Mouse (Mus musculus) layer of hippocampus, adult 2 months (tissue): Measurements from ENCODE around the gene Casp8ap2. TPM values are rescaled to one million over a fixed set of nuclear protein-coding genes. Genes with fewer than 3 reads are reported as not detected.

Experiments
- DNase-seq, 2 experiments: peaks; one replicate each; pipeline ENCODE4 v3.0.0; 2022; ENCODE audit warnings: low spot score in 2 of 2
- H3K27ac ChIP-seq: fragments of 200-600 bp; 2 replicates; pipeline ENCODE4 v1.8.1; 2022
- H3K4me3 ChIP-seq: fragments of 200-600 bp; 2 replicates; pipeline ENCODE4 v1.8.1; 2022; ENCODE audit warnings: mild to moderate bottlenecking
- CTCF ChIP-seq: fragments of 200-600 bp; conservative IDR thresholded peaks from 2 replicates; pipeline ENCODE4 v1.8.1; 2022; ENCODE audit warnings: antibody characterized with exemption, mild to moderate bottlenecking, moderate library complexity
- total RNA-seq, 2 experiments: library from RNA; stranded (reverse); gene quantifications; 2 replicates each; pipeline ENCODE4 v1.2.3; 2021

Casp8ap2 gene
- total RNA-seq, 2 experiments from 2014 or later, result 9.5 to 12.4 TPM

- Histone ChIP-seq H3K4me3 (no peak overlapping the region), H3K27ac (no peak overlapping the region)
- DNase-seq, result no peak
- no peak for TF ChIP-seq CTCF
Measured at GRCm38 (mm10) chr4:32587543-32587942, 27.7 kb upstream of the Casp8ap2 start.

DNA sequence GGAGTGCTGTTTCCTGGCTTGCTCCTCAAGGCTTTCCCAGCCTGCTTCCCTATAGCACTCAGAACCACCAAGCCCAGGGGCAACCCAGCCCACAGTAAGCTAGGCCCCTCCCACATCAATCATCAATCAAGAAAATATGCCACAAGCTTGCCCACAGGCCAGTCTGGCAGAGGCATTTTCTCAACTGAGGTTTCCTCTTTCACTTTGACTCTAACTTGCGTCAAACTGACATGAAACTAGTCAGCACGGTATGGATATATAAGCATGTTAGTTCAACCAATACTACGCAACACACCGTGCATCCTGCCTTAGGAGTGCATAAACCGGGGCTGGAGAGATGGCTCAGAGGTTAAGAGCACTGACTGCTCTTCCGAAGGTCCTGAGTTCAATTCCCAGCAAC lies 27.0 kb upstream of the Casp8ap2 start:
- no peak for DNase-seq
- TF ChIP-seq CTCF, result no peak
- no peak overlapping the region for H3K27ac ChIP-seq
- no peak overlapping the region for H3K4me3 ChIP-seq

DNA sequence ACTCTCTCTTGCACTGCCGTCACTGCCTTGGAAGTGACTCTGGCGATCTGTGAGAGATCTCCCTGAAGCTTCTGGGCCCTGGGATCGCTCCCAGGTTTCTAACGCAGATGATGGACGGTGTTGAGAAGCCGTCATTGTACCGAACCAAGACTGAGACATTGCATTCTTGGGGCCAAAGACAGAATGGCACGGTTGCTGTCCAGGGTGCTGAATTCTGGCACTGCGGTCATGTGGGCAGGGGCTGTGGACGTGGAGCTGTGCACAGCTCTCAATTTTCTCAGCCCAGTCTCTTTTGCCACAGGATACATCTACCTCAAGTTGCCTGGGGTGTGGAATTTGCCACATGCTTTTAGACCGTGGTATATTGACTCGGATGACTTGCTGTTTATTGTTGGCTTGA lies 14.1 kb upstream of the Casp8ap2 start:
- TF ChIP-seq CTCF, result no peak
- Histone ChIP-seq H3K4me3 (no peak overlapping the region), H3K27ac (no peak overlapping the region)
- DNase-seq, result no peak

DNA sequence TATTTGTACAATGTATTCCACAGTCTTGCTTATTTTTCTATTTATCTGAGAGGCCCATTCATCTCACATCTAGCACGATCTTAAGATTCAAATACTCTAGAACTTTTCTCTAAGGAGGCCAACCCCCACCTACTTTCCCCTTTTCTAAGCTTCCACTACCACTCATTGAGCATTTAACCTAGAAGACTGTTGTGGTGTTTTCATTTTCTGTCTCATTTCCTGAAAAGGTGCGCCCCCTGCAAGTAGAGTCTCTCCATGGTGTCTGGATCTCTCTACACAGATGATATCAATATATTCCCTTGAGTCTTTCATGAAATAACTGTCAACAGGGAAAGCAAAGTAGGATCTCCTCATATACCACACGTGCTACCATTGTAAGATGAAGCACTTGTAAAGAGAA lies 12.6 kb upstream of the Casp8ap2 start, which contains the start of gene Gja10:
Gene Gja10 (minus strand): TSS at position 101 of the 400 bp plus-strand sequence.
- Histone ChIP-seq H3K4me3 (no peak within 1 kb of the TSS), H3K27ac (no peak within 1 kb of the TSS)
- no peak for TF ChIP-seq CTCF
- DNase-seq, result no peak

- no peak overlapping the region for H3K27ac ChIP-seq
- no peak for DNase-seq
- no peak overlapping the region for H3K4me3 ChIP-seq
- no peak for TF ChIP-seq CTCF
Measured at GRCm38 (mm10) chr4:32621637-32622036, 6.4 kb downstream of the Casp8ap2 start.

- no peak for TF ChIP-seq CTCF
- H3K27ac ChIP-seq, result no peak overlapping the region
- no peak for DNase-seq
- no peak overlapping the region for H3K4me3 ChIP-seq
Measured at GRCm38 (mm10) chr4:32651669-32652068, 36.4 kb downstream of the Casp8ap2 start.

DNA sequence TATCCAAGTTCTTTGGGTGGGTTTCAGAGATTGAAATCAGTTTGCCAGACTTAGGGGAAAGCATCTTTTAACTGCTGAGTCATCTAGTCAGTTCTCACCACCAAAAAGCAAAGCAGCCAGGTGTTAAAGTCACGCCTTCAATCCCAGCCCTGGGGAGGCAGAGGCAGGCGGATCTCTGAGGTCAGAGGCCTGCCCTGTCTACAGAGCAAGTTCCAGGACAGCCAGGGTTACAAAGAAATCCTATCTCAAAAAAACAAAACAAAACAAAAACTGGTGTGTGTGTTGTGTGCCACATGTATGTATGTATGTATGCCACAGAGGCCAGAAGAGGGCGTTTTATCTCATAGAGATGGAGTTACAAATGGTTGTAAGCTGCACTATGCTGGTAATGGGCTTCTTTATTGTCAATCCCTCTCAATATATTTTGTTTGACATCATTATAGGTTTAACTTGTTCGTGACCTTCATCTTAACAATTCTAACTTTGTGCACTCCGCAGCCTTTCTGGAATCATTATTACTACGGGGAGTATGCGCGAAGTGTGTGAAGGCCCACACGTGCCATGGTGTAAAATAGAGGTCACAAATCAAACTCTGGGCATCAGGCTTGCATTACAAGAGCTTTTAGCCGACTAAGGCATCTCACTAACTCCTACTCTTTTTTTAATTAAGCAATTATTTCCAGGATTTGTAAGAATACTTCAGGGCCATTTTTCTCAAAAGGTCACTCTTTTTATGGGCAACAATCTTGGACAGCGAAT lies 41.1 kb downstream of the Casp8ap2 start:
- TF ChIP-seq CTCF, result no peak
- DNase-seq, result peak in 1 of 2 experiments; percentile 3
- peak overlapping the region; percentile 89 for H3K27ac ChIP-seq
- H3K4me3 ChIP-seq, result peak overlapping the region; percentile 90

DNA sequence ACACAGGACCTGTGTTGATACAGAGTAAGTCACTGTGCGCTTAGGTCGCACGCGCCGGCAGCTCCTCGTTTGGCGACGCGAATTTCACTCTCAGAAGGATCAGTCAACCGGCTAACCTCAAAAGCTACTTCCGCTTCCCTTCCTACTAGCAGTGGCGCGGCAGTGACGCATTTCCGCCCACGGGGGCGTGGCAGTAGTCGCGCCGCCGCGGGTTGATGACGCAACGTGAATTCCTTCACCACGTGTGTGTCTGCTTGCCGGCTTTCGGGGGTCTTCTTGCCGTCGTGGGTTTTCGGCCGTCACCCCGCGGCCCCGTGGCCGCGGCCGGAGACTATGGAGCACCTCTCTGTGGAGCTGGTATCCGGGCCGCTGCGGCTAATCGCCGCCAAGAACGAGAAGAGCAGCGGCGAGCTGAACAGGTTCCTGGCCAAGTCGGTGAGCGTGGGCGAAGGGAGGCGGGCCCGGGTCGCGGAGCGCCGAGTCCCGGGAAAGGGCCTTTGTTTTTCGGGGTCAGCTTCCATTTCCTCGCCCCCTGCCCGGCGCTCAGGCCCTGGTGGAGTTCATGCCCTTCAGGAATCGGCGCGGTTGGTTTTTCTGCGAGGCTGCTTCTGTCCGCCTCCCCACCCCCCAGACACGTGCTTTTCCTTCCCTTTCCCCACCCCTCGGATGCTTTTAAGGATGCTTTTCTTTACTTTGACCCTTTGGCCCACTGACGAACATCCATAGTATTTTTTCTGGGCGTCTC lies 41.8 kb downstream of the Casp8ap2 start, which contains the start of gene Mdn1:
Gene Mdn1 (plus strand): TSS at position 202 of the 745 bp plus-strand sequence.
- Histone ChIP-seq H3K4me3 (peak within 1 kb of the TSS; percentile 90), H3K27ac (peak within 1 kb of the TSS; percentile 89)
- no peak for TF ChIP-seq CTCF
- peak; percentile 96 to 98 for DNase-seq

DNA sequence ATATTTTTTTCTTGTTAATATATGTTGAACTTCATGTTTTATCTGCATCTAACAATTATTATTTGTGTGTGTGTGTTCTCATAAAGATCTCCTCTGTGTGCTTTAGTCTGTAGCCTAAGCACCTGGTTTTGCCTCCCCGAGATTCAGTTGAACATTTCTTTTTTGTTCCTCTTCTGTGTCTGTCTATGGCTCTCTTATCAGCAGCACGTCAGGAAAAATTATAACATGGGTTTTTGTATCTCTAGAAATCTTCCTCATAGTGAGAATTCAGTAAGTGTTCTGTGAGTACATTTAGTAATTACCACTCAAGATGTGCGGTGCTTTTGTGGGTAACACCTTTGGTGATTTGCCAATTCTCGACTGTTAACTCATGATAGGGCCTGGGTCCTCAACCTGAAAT lies 50.6 kb downstream of the Casp8ap2 start:
- Histone ChIP-seq H3K27ac (no peak overlapping the region), H3K4me3 (no peak overlapping the region)
- TF ChIP-seq CTCF, result no peak
- no peak for DNase-seq

DNA sequence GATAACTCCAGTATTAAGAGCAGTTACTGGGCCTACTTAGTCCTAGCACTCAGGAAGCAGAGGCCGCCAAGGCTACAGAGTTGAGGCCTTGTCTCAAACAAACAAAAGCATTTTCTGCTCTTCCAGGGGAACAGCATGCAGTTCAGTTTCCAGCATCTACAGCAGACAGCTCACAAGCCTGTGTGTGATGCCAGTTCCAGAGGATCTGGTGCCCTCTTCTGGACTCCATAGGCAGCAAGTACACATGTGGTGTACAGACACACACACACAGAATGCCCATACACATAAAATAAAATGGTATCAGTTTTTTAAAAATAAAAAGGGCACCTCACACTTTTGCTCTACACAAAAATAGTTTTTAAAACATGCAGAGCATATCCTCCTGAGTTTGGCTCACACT lies 53.0 kb downstream of the Casp8ap2 start:
- no peak for DNase-seq
- Histone ChIP-seq H3K27ac (no peak overlapping the region), H3K4me3 (no peak overlapping the region)
- TF ChIP-seq CTCF, result peak; percentile 45

- no peak overlapping the region for H3K27ac ChIP-seq
- no peak overlapping the region for H3K4me3 ChIP-seq
- TF ChIP-seq CTCF, result peak; percentile 58
- no peak for DNase-seq
Measured at GRCm38 (mm10) chr4:32669825-32670224, 54.6 kb downstream of the Casp8ap2 start.

GRCm38 (mm10) chr4:32674025-32674424 lies 58.8 kb downstream of the Casp8ap2 start:
- Histone ChIP-seq H3K4me3 (no peak overlapping the region), H3K27ac (no peak overlapping the region)
- DNase-seq, result no peak
- TF ChIP-seq CTCF, result no peak

- DNase-seq, result no peak
- Histone ChIP-seq H3K4me3 (no peak overlapping the region), H3K27ac (no peak overlapping the region)
- TF ChIP-seq CTCF, result no peak
Measured at GRCm38 (mm10) chr4:32677471-32677870, 62.2 kb downstream of the Casp8ap2 start.

DNA sequence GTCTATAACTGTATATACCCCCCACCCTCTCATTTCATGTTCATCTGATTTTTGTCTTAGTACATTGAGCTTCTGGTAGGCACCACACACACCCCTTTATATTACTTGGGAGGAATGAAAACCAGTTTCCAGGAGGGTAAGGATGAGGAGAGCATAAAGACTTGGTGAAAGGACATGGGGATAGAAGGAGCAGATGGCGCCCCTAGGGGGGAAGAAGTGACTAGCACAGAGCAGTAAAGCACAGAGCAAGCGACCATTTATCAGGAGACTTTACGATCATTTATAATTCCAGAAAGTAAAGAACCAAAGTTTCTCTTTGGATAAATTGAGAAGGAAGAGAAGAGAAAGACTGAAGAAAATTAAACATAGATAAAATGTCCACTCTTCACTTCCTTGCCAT lies 65.6 kb downstream of the Casp8ap2 start:
- peak; percentile 53 for TF ChIP-seq CTCF
- Histone ChIP-seq H3K4me3 (no peak overlapping the region), H3K27ac (no peak overlapping the region)
- no peak for DNase-seq
